Mouse (Mus musculus): ENCODE data around the gene Lpar5. TPM values are rescaled to one million over a fixed set of nuclear protein-coding genes. Genes with fewer than 3 reads are reported as not detected.

The Lpar5 gene
- total RNA-seq, 2 experiments from 2014 or later = 0.61 to 1.1 TPM

GRCm38 (mm10) chr6:125107705-125108104 is 40.0 kb downstream of the Lpar5 start:
- peak; percentile 63 for TF ChIP-seq CTCF (conservative IDR thresholded peaks at IDR 0.05)
- Histone ChIP-seq H3K27ac (no peak overlapping the region), H3K4me3 (no peak overlapping the region)
- DNase-seq (ENCODE audit: low spot score in 2 of 2) = no peak

GRCm38 (mm10) chr6:125109371-125109770 is 41.7 kb downstream of the Lpar5 start:
- H3K4me3 ChIP-seq = no peak overlapping the region
- TF ChIP-seq CTCF (conservative IDR thresholded peaks at IDR 0.05) = no peak
- DNase-seq (ENCODE audit: low spot score in 2 of 2) = no peak

DNA sequence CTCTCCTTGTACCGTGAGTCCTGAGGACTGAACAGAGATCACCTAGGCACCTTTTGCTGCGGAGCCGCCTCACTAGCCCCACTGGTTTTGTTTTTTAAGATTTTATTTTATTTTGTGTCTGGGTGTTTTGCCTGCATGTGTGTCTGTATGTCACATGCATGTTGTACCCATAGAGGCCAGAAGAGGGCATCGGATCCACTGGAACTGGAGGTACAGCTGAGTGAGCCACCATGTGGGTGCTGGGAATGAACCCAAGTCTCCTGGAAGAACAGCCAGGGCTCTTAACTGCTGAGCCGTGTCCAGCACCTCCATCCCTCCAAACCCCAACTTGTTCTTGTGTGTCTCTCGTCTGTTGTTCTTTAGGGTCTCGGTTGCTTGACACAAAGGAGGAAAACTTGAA is 43.2 kb downstream of the Lpar5 start:
- peak; percentile 71 for TF ChIP-seq CTCF (conservative IDR thresholded peaks at IDR 0.05)
- Histone ChIP-seq H3K4me3 (no peak overlapping the region), H3K27ac (no peak overlapping the region)
- DNase-seq (ENCODE audit: low spot score in 2 of 2) = no peak

More at GRCm38 (mm10) chr6:125109371-125109770, 41.7 kb downstream of the Lpar5 start:
- no peak overlapping the region for H3K27ac ChIP-seq

GRCm38 (mm10) chr6:125112553-125112952 is 44.8 kb downstream of the Lpar5 start:
- H3K4me3 ChIP-seq = no peak overlapping the region
- no peak for TF ChIP-seq CTCF (conservative IDR thresholded peaks at IDR 0.05)
- no peak for DNase-seq (ENCODE audit: low spot score in 2 of 2)
- no peak overlapping the region for H3K27ac ChIP-seq

DNA sequence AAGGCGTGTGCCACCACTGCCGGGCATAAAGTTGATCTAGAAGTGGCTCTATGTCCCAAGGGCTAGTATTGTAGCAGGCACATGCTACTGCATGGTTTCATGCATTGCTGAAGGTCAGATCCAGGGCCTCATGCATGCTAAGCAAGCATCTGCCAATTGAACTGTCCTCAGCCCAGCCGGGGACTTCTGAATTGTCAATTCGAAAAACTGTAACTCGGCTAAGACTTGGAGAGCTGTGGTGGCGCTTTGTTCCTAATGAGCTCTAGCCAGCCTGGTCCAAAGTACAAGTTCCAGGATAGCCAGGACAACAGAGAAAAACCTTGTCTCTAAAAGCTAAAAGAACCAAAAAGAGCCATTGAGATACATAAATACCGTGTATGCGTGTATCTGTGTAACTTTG is 51.7 kb downstream of the Lpar5 start:
- TF ChIP-seq CTCF (conservative IDR thresholded peaks at IDR 0.05) = no peak
- H3K27ac ChIP-seq = no peak overlapping the region

GRCm38 (mm10) chr6:125128724-125129123 is 61.0 kb downstream of the Lpar5 start:
- no peak overlapping the region for H3K4me3 ChIP-seq
- DNase-seq (ENCODE audit: low spot score in 2 of 2) = no peak
- TF ChIP-seq CTCF (conservative IDR thresholded peaks at IDR 0.05) = no peak
- no peak overlapping the region for H3K27ac ChIP-seq

More for the DNA sequence above, 51.7 kb downstream of the Lpar5 start:
- DNase-seq (ENCODE audit: low spot score in 2 of 2) = no peak
- no peak overlapping the region for H3K4me3 ChIP-seq

GRCm38 (mm10) chr6:125129710-125130402 is 62.1 kb downstream of the Lpar5 start:
- TF ChIP-seq CTCF (conservative IDR thresholded peaks at IDR 0.05) = no peak
- no peak for DNase-seq (ENCODE audit: low spot score in 2 of 2)
- H3K4me3 ChIP-seq = no peak overlapping the region
- H3K27ac ChIP-seq = no peak overlapping the region

DNA sequence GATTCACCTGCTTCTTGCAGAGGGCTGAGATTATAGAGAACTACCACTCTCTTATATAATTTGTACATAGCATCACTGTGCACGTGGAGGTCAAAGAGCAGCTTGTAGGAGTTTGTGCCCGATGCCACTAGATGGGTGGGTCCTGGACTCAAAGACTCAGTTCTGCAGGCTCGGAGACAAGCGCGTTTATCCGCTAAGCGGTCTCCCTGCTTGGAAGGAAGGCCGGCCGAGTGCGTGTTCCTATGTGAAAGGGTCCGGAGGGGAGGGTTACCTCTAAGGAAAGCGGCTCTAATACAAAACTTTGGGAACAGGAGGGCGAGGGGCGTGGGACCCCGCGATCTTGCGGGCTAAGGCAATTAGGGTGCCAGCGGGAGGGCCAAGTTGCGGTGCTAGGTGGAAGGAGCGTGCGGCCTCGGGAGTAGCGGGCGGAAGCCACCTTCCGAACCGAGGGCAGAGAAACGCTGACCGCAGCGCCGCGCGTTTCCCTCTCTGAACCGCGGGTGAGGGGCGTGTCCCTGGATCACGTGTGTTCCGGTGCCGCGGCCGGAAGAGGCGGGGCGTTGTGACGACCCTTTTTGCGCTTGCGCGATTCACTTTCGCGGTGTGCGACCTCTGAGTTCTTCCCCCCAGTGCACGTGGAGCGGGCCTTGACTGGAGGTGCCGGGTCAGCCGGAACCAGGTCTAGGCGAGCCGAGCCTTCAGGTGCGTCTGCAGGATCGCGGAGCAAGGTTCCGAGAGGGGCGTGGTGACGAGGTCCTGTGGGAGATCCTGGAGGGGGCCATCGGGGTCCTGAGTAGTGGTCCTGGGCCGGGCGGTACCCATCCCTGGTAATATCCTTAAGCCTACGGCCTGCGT is 63.8 kb downstream of the Lpar5 start, which contains the start of gene Nop2:
Nop2 (plus strand) TSS at position 608 of the 855 bp plus-strand sequence.
- DNase-seq (ENCODE audit: low spot score in 2 of 2) = peak; percentile 80 to 81
- Histone ChIP-seq H3K4me3 (peak within 1 kb of the TSS; percentile 87), H3K27ac (peak within 1 kb of the TSS; percentile 90)
- no peak for TF ChIP-seq CTCF (conservative IDR thresholded peaks at IDR 0.05)

Small RNA genes within 50 kb of the gene (microRNA-seq; reads per million reads assigned to microRNA genes)
- 1.3 to 1.7 reads per million in 2 experiments for gene Mir7045

Other genes starting within 250 kb of the Lpar5 start
- 100 to 1,000 TPM; 185 to 198 TPM for gene Usp5, start 238.4 kb upstream of the Lpar5 start, total RNA-seq (2021)
- gene Cdca3, start 238.4 kb upstream of the Lpar5 start, total RNA-seq (2021) = 1 to 10 TPM in 1 of 2 experiments, under 1 TPM in 1; 0.47 to 1.3 TPM
- under 1 TPM in 1 of 2 experiments, not detected in 1; 0.20 TPM for gene Gnb3, start 227.6 kb upstream of the Lpar5 start, total RNA-seq (2021)
- 10 to 100 TPM; 33.7 to 36.7 TPM for gene P3h3, start 210.2 kb upstream of the Lpar5 start, total RNA-seq (2021)
- 100 to 1,000 TPM; 181 to 199 TPM for gene Gpr162, start 203.9 kb upstream of the Lpar5 start, total RNA-seq (2021)
- under 1 TPM; 0.18 to 0.47 TPM for gene Cd4, start 179.7 kb upstream of the Lpar5 start, total RNA-seq (2021)
- gene Lag3, start 156.2 kb upstream of the Lpar5 start, total RNA-seq (2021) = 1 to 10 TPM; 1.3 to 1.7 TPM
- gene Ptms, start 147.8 kb upstream of the Lpar5 start, total RNA-seq (2021) = 1,000 to 10,000 TPM in 1 of 2 experiments, 100 to 1,000 TPM in 1; 991 to 1,057 TPM
- gene Mlf2, start 136.5 kb upstream of the Lpar5 start, total RNA-seq (2021) = 100 to 1,000 TPM; 627 to 642 TPM
- gene Cops7a, start 102.4 kb upstream of the Lpar5 start, total RNA-seq (2021) = 100 to 1,000 TPM; 136 to 151 TPM
- gene Pianp, start 71.2 kb upstream of the Lpar5 start, total RNA-seq (2021) = 100 to 1,000 TPM; 163 to 181 TPM
- 10 to 100 TPM; 50.0 to 50.9 TPM for gene Zfp384, start 58.8 kb upstream of the Lpar5 start, total RNA-seq (2021)
- gene Ing4, start 28.2 kb upstream of the Lpar5 start, total RNA-seq (2021) = 10 to 100 TPM; 60.1 to 63.2 TPM
- gene Acrbp, start 18.2 kb upstream of the Lpar5 start, total RNA-seq (2021) = 10 to 100 TPM; 15.9 to 19.2 TPM
- 100 to 1,000 TPM; 176 to 185 TPM for gene Chd4, start 28.1 kb downstream of the Lpar5 start, total RNA-seq (2021)
- 10 to 100 TPM; 30.8 to 31.7 TPM for gene Nop2, start 64.0 kb downstream of the Lpar5 start, total RNA-seq (2021)
- gene Iffo1, start 77.3 kb downstream of the Lpar5 start, total RNA-seq (2021) = 10 to 100 TPM; 69.9 to 71.9 TPM
- 1,000 to 10,000 TPM; 2,438 to 2,531 TPM for gene Gapdh, start 98.5 kb downstream of the Lpar5 start, total RNA-seq (2021)
- gene Ncapd2, start 123.8 kb downstream of the Lpar5 start, total RNA-seq (2021) = 10 to 100 TPM; 24.3 to 28.5 TPM
- gene Mrpl51, start 123.9 kb downstream of the Lpar5 start, total RNA-seq (2021) = 10 to 100 TPM; 70.8 to 75.3 TPM
- gene Vamp1, start 147.6 kb downstream of the Lpar5 start, total RNA-seq (2021) = 10 to 100 TPM; 83.5 to 83.6 TPM
- gene Tapbpl, start 163.9 kb downstream of the Lpar5 start, total RNA-seq (2021) = 1 to 10 TPM; 3.2 to 4.2 TPM
- not detected for gene Cd27, start 169.1 kb downstream of the Lpar5 start, total RNA-seq (2021)
- not detected for gene Tuba3a, start 218.1 kb downstream of the Lpar5 start, total RNA-seq (2021)
- gene Ltbr, start 246.0 kb downstream of the Lpar5 start, total RNA-seq (2021) = 1 to 10 TPM; 6.6 to 9.8 TPM

Measured in layer of hippocampus, adult 2 months (tissue).